Mouse (Mus musculus) kidney, postnatal 10 days (tissue): ENCODE results near the gene Trim45.

Source experiments
- DNase-seq: peaks from one replicate; pipeline ENCODE4 v3.0.0; 2021; ENCODE audit warnings: mixed read lengths

Trim45 gene

DNA sequence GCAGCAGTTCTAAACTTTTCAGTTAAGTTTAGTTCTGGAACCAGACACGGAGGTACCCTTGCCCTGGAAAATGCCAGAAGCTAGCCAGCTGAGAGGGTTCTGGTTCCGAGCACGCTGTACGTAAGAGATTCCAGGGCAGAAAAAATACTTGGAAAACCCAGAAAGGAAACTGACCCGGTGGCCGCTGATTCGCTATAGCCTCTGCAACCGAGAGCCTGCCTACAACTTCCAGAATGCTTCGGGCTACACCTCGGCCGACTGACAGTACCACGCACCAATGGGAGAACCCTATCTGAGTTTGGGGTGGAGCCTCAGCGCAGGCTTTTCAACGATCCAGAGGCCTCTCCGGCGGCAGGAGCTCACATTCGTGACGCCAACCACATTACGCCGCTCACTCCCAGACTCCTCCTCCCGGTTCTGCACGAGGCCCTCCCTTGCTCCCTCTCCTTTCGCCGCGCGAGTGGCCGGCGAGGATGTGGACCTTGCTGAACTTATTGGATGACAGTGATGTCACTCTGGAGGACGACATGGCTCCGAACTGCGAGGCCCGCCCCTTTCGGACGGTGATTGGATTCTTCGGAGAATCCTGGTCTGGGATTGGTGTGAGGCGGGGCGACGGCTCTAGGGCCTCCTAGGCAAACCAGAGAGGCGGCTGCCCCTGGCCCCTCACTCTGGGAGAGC is at the start of gene Trim45:
TSS of gene Trim45 (plus strand) at position 378 of the 681 bp plus-strand sequence.
- DNase-seq, result peak; percentile 99

GRCm38 (mm10) chr3:100877057-100877456 is 44.9 kb upstream of the Trim45 start:
- no peak for DNase-seq

- no peak for DNase-seq
Measured at GRCm38 (mm10) chr3:100881403-100881802, 40.6 kb upstream of the Trim45 start.

- no peak for DNase-seq
Measured at GRCm38 (mm10) chr3:100881843-100882634, 40.0 kb upstream of the Trim45 start.

DNA sequence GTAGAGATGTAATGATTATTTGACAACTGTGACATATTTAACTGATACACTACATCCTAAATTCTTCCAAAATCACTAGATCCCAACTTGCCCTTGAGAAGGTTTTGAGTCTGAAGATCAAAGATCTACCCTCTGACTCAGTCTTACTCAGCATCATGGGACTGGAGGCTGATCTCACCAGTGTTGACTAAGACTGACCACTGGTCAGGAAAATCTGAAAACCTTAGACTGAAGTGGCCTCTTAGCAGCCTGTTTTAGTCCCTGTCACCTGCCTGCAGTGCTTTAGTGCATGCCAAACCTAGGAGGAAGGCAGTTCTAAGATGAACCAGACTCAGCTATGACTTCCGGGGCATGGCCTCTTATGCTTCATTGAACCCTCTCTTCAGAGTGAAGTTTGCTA is 32.8 kb upstream of the Trim45 start:
- no peak for DNase-seq

- no peak for DNase-seq
Measured at GRCm38 (mm10) chr3:100890406-100890805, 31.6 kb upstream of the Trim45 start.

DNA sequence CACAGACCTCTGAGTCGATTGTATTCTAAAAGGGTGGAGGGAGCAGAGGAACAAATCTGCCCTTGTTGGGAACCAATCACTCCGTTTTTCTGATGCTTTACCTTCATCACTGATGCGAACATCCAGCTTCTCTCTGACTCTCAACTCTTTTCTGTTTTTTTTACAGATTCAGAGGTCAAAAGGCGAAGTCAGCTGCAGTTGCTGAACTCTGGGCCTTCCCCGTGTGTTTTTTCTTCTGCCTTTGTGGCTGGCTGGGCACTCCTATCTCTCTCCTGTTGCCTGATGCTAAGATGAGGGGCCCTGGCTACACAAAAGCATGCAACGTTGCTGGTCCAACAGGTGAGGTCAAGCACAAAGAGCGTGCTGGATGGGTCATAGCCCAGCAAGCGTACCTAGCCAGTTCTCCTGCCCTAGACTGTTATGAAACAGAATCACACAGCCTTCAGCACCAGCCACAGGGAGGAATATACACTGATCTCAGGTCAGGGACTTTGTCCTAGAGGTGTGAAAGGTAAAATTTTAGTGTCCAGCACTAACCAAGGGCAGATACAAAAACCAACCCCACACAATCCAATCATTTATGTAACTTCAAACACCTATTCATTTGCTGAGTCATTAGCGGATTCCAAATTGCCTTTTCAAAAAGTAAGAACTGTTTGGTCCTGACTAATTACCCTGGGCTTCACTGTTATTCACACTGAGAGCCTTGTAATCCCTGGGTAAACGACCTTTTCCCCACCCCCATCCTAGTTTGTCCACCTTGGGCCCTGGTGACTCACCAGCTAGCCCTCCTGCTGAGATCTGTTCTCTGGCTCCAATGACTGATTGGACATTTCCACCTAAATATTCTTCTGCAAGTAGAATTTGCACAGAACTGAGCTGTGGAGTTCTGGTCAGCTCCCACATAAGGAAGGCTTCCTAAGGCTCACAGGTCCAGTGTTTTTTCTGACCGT is 29.3 kb upstream of the Trim45 start:
- DNase-seq, result no peak

DNA sequence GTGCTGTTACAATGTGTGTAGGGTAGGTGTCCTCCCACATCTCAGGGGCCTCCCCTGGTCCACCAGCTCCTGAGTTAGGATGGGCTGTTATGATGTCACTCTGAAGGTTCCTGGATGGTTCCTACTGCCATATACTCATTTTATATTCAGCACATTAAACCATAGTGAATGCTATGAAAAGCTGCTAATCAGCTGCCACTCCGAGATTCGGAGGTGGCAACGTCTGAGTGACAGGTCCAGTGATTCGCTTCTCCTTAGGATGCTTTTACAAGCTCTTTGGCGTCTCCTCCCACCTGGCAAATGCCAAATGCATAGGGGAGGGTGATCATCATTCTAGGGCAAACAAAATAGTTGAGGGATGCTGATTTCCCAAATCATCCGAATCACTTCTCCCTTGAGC is 26.5 kb upstream of the Trim45 start:
- DNase-seq, result no peak

- DNase-seq, result no peak
Measured at GRCm38 (mm10) chr3:100906128-100906527, 15.9 kb upstream of the Trim45 start.

GRCm38 (mm10) chr3:100906916-100907315 is 15.1 kb upstream of the Trim45 start:
- DNase-seq, result peak; percentile 34

- DNase-seq, result no peak
Measured at GRCm38 (mm10) chr3:100908594-100908993, 13.4 kb upstream of the Trim45 start.

- peak; percentile 27 for DNase-seq
Measured at GRCm38 (mm10) chr3:100910621-100911020, 11.4 kb upstream of the Trim45 start.

- no peak for DNase-seq
Measured at GRCm38 (mm10) chr3:100911026-100911425, 11.0 kb upstream of the Trim45 start.

DNA sequence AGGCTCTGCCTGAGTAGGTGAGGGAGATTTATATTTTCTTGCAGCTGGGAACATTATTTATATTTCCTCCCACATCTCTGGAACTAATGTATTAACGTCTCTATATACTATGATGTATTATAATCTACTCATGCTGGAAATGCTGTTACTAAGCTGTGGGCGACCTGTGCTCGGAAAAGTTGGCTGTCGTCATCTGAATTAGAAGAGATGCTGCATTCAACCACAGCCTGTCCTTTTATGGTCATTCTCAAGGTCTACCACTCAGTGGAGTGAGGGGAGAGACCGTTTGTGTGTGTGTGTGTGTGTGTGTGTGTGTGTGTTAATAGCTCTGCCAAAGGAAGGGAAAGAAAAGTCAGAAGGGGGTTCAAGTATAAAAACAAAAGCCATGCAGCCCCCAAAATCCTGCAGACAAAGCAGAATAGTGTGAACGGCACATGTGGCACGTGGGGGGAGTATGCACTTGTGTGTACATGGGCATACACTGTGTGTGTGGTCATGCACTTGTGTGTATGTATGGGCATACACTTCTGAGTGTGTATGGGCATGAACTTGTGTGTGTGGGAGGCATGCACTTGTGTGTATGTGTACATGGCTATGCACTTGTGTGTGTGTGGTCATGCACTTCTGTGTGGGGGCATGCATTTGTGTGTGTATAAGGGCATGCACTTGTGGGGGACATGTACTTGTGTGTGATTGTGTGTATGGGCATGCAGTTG is 10.3 kb upstream of the Trim45 start:
- DNase-seq, result peak; percentile 27

DNA sequence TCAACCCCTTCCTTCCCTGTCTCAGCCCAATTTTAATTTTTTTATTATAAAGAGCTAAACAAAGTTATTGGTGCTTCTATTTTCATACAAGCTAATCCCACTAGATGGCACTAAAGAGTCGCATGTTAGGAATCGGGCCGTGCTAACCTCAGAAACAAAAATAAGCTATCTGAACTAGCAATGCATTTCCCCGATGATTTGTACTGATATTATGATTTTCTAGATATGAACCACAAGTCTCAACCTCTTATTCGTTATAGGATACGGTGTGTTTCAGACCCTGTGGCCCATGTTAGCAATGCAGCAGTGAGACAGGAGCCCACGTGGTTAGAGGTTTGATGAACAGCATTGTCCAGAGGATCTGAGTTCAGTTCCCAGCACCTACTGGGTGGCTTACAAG is 5.2 kb upstream of the Trim45 start:
- peak; percentile 39 for DNase-seq

DNA sequence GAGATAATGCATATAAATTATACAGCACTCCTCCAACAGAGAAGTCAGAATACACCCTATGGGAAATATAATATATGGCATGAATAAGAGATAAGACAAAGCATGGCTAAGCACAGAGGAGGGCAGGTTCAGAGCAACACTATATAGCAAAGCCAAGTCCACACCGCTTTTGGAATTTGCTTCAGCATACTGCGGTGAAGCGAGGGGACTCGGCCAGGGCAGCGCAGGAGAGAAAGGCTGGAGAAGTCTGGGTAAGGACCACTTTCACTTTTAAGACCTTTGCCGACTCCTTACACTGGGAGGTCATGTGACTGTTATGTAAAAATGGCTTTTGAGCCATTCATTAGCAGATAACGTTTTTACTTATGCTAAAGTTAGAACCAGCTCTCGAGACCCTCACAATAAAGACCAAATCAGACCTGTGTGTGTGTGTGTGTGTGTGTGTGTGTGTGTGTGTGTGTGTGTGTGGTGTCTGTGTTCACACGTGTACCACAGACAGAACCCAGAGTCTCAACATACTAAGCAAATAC is 1.3 kb upstream of the Trim45 start:
- DNase-seq, result no peak

DNA sequence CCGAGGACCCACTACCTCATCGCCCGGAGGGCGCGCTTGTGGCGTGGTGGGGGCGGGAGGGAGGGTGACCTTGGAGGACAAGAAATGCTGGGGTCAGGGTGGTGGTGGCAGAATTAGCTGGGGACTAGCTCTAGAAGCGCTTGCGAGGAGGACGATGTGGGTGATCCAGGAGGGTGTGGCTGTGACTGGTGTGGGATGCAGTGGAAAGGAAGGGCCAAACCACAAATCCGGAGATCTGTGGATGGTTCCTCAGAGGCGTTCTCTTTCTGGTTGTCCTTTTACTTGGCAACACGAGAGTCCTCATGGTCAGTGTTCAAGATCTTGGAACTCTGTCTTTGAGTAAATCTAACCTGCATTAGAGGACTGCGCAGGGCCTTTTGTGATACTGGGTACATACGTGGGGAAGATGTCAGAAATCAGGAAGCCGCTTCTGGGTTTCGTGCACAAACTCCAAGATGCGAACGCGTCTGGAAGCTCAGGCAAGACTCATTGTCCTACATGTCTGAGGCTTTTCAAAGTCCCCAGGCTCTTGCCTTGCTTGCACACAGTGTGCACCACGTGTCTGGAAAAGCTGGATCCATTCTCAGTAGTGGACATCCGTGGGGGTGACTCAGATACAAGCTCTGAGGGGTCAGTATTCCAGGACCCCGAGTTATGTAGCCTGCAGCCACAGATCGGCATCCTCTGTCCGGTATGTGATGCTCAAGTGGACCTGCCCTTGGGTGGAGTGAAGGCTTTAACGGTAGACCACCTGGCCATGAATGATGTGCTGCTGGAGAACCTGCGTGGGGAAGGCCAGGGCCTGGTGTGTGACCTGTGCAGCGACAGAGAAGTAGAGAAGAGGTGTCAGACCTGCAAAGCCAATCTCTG is 739 bp downstream of the Trim45 start:
- DNase-seq, result no peak

- no peak for DNase-seq
Measured at GRCm38 (mm10) chr3:100924065-100924732, 2.2 kb downstream of the Trim45 start.

DNA sequence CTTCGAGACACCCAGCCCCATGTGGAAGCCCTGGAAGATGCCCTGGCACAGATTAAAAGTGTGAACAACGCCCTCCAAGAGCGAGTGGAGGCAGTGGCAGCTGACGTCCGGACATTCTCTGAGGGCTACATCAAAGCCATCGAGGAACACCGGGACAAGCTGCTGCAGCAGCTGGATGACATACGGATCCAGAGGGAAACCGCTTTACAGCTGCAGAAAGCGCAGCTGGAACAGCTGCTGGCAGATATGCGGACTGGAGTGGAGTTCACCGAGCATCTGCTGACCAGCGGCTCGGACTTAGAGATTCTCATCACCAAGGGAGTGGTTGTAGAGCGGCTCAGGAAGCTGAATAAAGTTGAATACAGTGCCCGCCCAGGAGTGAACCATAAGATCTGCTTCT is 3.2 kb downstream of the Trim45 start:
- DNase-seq, result peak; percentile 58

DNA sequence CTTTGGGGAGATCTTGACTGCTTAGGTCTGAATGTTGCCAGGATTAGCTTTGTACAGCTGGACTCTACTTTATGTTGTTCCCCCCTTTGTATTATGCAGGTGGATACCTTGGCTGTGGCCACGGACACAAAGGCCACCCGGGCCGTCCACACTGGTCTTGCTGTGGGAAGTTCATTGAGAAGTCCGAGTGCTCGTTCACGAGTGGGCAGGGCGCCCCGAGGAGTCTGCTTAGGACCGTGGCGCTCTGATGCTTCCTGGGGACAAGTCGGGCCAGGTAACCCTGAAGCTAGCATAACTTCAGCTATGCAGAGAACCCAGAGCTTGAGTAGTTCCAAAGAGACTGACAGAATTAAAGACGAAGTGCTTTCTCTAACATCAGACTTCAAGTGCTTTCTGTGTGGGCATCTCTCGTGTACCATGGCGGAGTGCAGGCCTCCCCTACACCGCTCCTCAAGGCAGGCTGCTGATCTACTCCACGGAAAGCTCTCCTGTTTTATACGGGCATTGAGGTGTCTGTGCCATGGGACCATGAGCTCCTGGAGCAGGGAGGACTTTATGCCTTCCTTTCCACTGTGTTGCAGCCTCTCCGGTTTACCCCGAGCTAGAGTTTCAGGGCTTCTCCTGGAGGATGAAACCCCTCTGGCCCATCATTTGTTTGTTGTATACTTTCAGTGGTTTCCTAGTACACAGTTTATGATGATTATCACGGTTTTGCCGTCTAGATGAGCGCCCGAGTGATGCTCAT is 9.5 kb downstream of the Trim45 start:
- no peak for DNase-seq
